Mouse (Mus musculus) limb, embryonic 15.5 days (tissue): ENCODE results near the gene B4galt3. TPM values are rescaled to one million over a fixed set of nuclear protein-coding genes. Genes with fewer than 3 reads are reported as not detected.
A peak's percentile ranks its signal among the peaks of the same experiment; 100 is the strongest.
"Not testable (repeated sequence)": the region's sequence is repeated elsewhere in the genome, so short reads cannot be mapped to it uniquely, and the experiment has no call there.

Experiments used
- ATAC-seq: fragments of 200-750 bp; cut with Nextera tagmentation; 2 replicates; pipeline ENCODE4 v1.8.0; 2017; ENCODE audit warnings: low read depth, moderate TSS enrichment; ENCODE audit not compliant: insufficient number of reproducible peaks, low FRiP score, low TSS enrichment
- H3K27ac ChIP-seq: fragments of 300-500 bp; sonication (generic); 2 replicates; pipeline ENCODE4 v1.5.1; 2015; ENCODE audit warnings: moderate library complexity, mild to moderate bottlenecking, inconsistent platforms
- H3K27me3 ChIP-seq: fragments of 300-500 bp; sonication (generic); 2 replicates; pipeline ENCODE4 v1.6.1; 2015; ENCODE audit warnings: inconsistent platforms
- H3K36me3 ChIP-seq: fragments of 300-500 bp; sonication (generic); 2 replicates; pipeline ENCODE4 v1.6.1; 2015; ENCODE audit warnings: inconsistent platforms
- H3K4me1 ChIP-seq: fragments of 300-500 bp; sonication (generic); 2 replicates; pipeline ENCODE4 v1.6.1; 2015; ENCODE audit warnings: inconsistent platforms
- H3K4me2 ChIP-seq: fragments of 300-500 bp; sonication (generic); 2 replicates; pipeline ENCODE4 v1.6.1; 2015; ENCODE audit warnings: mild to moderate bottlenecking, inconsistent platforms
- H3K4me3 ChIP-seq: fragments of 300-500 bp; sonication (generic); 2 replicates; pipeline ENCODE4 v1.5.1; 2015; ENCODE audit warnings: mild to moderate bottlenecking, inconsistent platforms
- H3K9ac ChIP-seq: fragments of 300-500 bp; sonication (generic); 2 replicates; pipeline ENCODE4 v1.6.1; 2015; ENCODE audit warnings: inconsistent platforms
- H3K9me3 ChIP-seq: fragments of 300-500 bp; sonication (generic); 2 replicates; pipeline ENCODE4 v1.6.1; 2016; ENCODE audit warnings: inconsistent platforms
- WGBS: fragments of 180-500 bp; shearing (Covaris S2); methylation state at CpG from one replicate; pipeline ENCODE4 v1.1.7; 2015; 5-methylcytosine and 5-hydroxymethylcytosine counted together
- polyA plus RNA-seq: library from polyadenylated mRNA; unstranded; fragments of >200 nt; fragmentation: Nextera tagmentation; extraction: Ambion mirVana; gene quantifications from 2 replicates; pipeline ENCODE4 v1.2.1, GENCODE M21; 2015

The B4galt3 gene
- polyA plus RNA-seq, 1 experiment from 2014 or later: 69.1 TPM

- peak; percentile 81 for ATAC-seq
- under 1% methylated on average over 42 of the region's 42 CpGs for WGBS
Observed at GRCm38 (mm10) chr1:171294298-171295062, 24.4 kb downstream of the B4galt3 start, which contains the start of gene Ufc1. Gene Ufc1, minus strand, starts transcription at chr1:171295024.

GRCm38 (mm10) chr1:171295063-171295402, 24.9 kb downstream of the B4galt3 start:
- Histone ChIP-seq H3K4me2 (peak overlapping the region; percentile 63), H3K27me3 (peaks cover 9% of the 10 kb centered on the region), H3K27ac (peak overlapping the region; percentile 98), H3K4me1 (peaks cover 10% of the 10 kb centered on the region; the same call in 1 of the 2 replicates), H3K36me3 (peaks cover under 1% of the 10 kb centered on the region), H3K9ac (no peak overlapping the region), H3K4me3 (peak overlapping the region; percentile 71), H3K9me3 (no peaks in the 10 kb centered on the region)
- no peak for ATAC-seq
- 19% methylated on average over 3 of the region's 3 CpGs for WGBS

More at GRCm38 (mm10) chr1:171294298-171295062, 24.4 kb downstream of the B4galt3 start, which contains the start of gene Ufc1:
- Histone ChIP-seq H3K4me1 (peaks cover 10% of the 10 kb centered on the region; the same call in 1 of the 2 replicates), H3K36me3 (peaks cover 6% of the 10 kb centered on the region), H3K27ac (peak within 1 kb of the TSS; percentile 98), H3K27me3 (peaks cover 9% of the 10 kb centered on the region), H3K4me2 (peak within 1 kb of the TSS; percentile 63), H3K9ac (peak within 1 kb of the TSS; percentile 79), H3K4me3 (peak within 1 kb of the TSS; percentile 71), H3K9me3 (no peaks in the 10 kb centered on the region)

GRCm38 (mm10) chr1:171298226-171298625, 28.1 kb downstream of the B4galt3 start:
- H3K9me3 ChIP-seq: no peaks in the 10 kb centered on the region
- peaks cover 7% of the 10 kb centered on the region; the same call in 1 of the 2 replicates for H3K4me1 ChIP-seq
- H3K4me2 ChIP-seq: no peak overlapping the region
- H3K36me3 ChIP-seq: no peaks in the 10 kb centered on the region
- H3K4me3 ChIP-seq: no peak overlapping the region
- ATAC-seq: no peak
- no peak overlapping the region for H3K27ac ChIP-seq
- no peak overlapping the region for H3K9ac ChIP-seq
- H3K27me3 ChIP-seq: peaks cover 9% of the 10 kb centered on the region
- 61% methylated on average over 3 of the region's 3 CpGs for WGBS

GRCm38 (mm10) chr1:171306157-171306556, 36.0 kb downstream of the B4galt3 start:
- not testable (repeated sequence) for H3K4me1 ChIP-seq
- WGBS: 63% methylated on average over 5 of the region's 5 CpGs

GRCm38 (mm10) chr1:171309321-171309720, 39.2 kb downstream of the B4galt3 start:
- no peak overlapping the region for H3K27ac ChIP-seq
- H3K4me2 ChIP-seq: no peak overlapping the region
- no peaks in the 10 kb centered on the region for H3K9me3 ChIP-seq
- WGBS: 62% methylated on average over 2 of the region's 2 CpGs
- H3K9ac ChIP-seq: no peak overlapping the region
- no peaks in the 10 kb centered on the region for H3K4me1 ChIP-seq
- no peaks in the 10 kb centered on the region for H3K27me3 ChIP-seq
- H3K36me3 ChIP-seq: no peaks in the 10 kb centered on the region
- no peak overlapping the region for H3K4me3 ChIP-seq
- ATAC-seq: no peak

More at GRCm38 (mm10) chr1:171306157-171306556, 36.0 kb downstream of the B4galt3 start:
- not testable (repeated sequence) for H3K27me3 ChIP-seq, ATAC-seq, H3K36me3 ChIP-seq, H3K27ac ChIP-seq, H3K4me2 ChIP-seq, H3K9me3 ChIP-seq, H3K4me3 ChIP-seq, H3K9ac ChIP-seq

GRCm38 (mm10) chr1:171319748-171320147, 49.6 kb downstream of the B4galt3 start:
- Histone ChIP-seq H3K4me3 (no peak overlapping the region), H3K9me3 (no peaks in the 10 kb centered on the region), H3K4me2 (no peak overlapping the region), H3K27ac (no peak overlapping the region), H3K9ac (no peak overlapping the region), H3K27me3 (no peaks in the 10 kb centered on the region), H3K4me1 (no peaks in the 10 kb centered on the region; the same call in 1 of the 2 replicates), H3K36me3 (0 out of 2 replicates have a peak, but pooled peaks cover under 1% of the 10 kb centered on the region)
- ATAC-seq: no peak
- WGBS: 25% methylated on average over 7 of the region's 7 CpGs

GRCm38 (mm10) chr1:171320151-171320550, 50.0 kb downstream of the B4galt3 start:
- no peak for ATAC-seq
- H3K9ac ChIP-seq: no peak overlapping the region
- no peaks in the 10 kb centered on the region for H3K27me3 ChIP-seq
- H3K4me1 ChIP-seq: no peaks in the 10 kb centered on the region; the same call in 1 of the 2 replicates
- no peak overlapping the region for H3K4me3 ChIP-seq
- H3K27ac ChIP-seq: no peak overlapping the region
- H3K36me3 ChIP-seq: 0 out of 2 replicates have a peak, but pooled peaks cover 4% of the 10 kb centered on the region
- H3K4me2 ChIP-seq: no peak overlapping the region
- 23% methylated on average over 5 of the region's 5 CpGs for WGBS
- no peaks in the 10 kb centered on the region for H3K9me3 ChIP-seq

GRCm38 (mm10) chr1:171321415-171321814, 51.3 kb downstream of the B4galt3 start:
- no peak for ATAC-seq
- no peak overlapping the region for H3K9ac ChIP-seq
- H3K4me3 ChIP-seq: no peak overlapping the region
- no peaks in the 10 kb centered on the region for H3K9me3 ChIP-seq
- no peak overlapping the region for H3K4me2 ChIP-seq
- no peaks in the 10 kb centered on the region for H3K27me3 ChIP-seq
- peaks cover 3% of the 10 kb centered on the region; the same call in 1 of the 2 replicates for H3K4me1 ChIP-seq
- 0 out of 2 replicates have a peak, but pooled peaks cover 4% of the 10 kb centered on the region for H3K36me3 ChIP-seq
- H3K27ac ChIP-seq: no peak overlapping the region

GRCm38 (mm10) chr1:171322012-171322411, 51.9 kb downstream of the B4galt3 start:
- peaks cover 3% of the 10 kb centered on the region; the same call in 1 of the 2 replicates for H3K4me1 ChIP-seq
- H3K9me3 ChIP-seq: no peaks in the 10 kb centered on the region
- no peak for ATAC-seq
- 83% methylated on average over 1 of the region's 1 CpGs for WGBS
- no peak overlapping the region for H3K27ac ChIP-seq
- no peak overlapping the region for H3K4me3 ChIP-seq
- no peaks in the 10 kb centered on the region for H3K27me3 ChIP-seq
- no peak overlapping the region for H3K4me2 ChIP-seq
- H3K9ac ChIP-seq: no peak overlapping the region
- H3K36me3 ChIP-seq: 0 out of 2 replicates have a peak, but pooled peaks cover 4% of the 10 kb centered on the region

GRCm38 (mm10) chr1:171325571-171325970, 55.4 kb downstream of the B4galt3 start:
- H3K4me3 ChIP-seq: no peak overlapping the region
- H3K4me2 ChIP-seq: no peak overlapping the region
- H3K27me3 ChIP-seq: no peaks in the 10 kb centered on the region
- WGBS: 70% methylated on average over 2 of the region's 2 CpGs
- no peaks in the 10 kb centered on the region for H3K9me3 ChIP-seq
- peaks cover 19% of the 10 kb centered on the region for H3K4me1 ChIP-seq
- 0 out of 2 replicates have a peak, but pooled peaks cover 4% of the 10 kb centered on the region for H3K36me3 ChIP-seq
- no peak overlapping the region for H3K27ac ChIP-seq
- no peak for ATAC-seq
- H3K9ac ChIP-seq: no peak overlapping the region
